Mouse (Mus musculus) colon, adult 2 months (tissue): ENCODE results near the gene Gdap2. TPM values are rescaled to one million over a fixed set of nuclear protein-coding genes. Genes with fewer than 3 reads are reported as not detected.

ENCODE experiments used
- polyA plus RNA-seq: library from polyadenylated mRNA; depleted of rRNA; stranded (reverse); fragments of >200 nt; gene quantifications from 2 replicates; pipeline ENCODE4 v1.2.3, GENCODE M21; 2012; rRNA removed

Gene Gdap2
- 4.9 and 6.3 TPM in 2 replicates for polyA plus RNA-seq

GRCm38 (mm10) chr3:100162315-100163105, at the start of gene Gdap2, which contains the start of gene Wdr3:
Gene Gdap2, plus strand, starts transcription at chr3:100162381.
Gene Wdr3, minus strand, starts transcription at chr3:100162407.

Other genes with a start within 250 kb of the Gdap2 start
- 7.9 and 9.7 TPM in 2 replicates for gene Wdr3, start within 50 bp of the Gdap2 start, polyA plus RNA-seq